Mouse (Mus musculus) thymus, adult 2 months (tissue): ENCODE data around the gene Rcan3.

ENCODE experiments used
- CTCF ChIP-seq: fragments of 200-500 bp; IDR thresholded peaks from 2 replicates; pipeline ENCODE4 v1.5.1; 2012; ENCODE audit warnings: mild to moderate bottlenecking, control low read depth, low read length, moderate library complexity, borderline replicate concordance; ENCODE audit not compliant: control insufficient read depth, poor library complexity, insufficient read depth; ENCODE audit errors: extremely low read depth
- POLR2A ChIP-seq: fragments of 200-500 bp; IDR thresholded peaks from 2 replicates; pipeline ENCODE4 v1.6.1; 2012; ENCODE audit warnings: mild to moderate bottlenecking, low read length, control low read depth, moderate library complexity; ENCODE audit not compliant: control insufficient read depth, poor library complexity, insufficient read depth; ENCODE audit errors: extremely low read depth

DNA sequence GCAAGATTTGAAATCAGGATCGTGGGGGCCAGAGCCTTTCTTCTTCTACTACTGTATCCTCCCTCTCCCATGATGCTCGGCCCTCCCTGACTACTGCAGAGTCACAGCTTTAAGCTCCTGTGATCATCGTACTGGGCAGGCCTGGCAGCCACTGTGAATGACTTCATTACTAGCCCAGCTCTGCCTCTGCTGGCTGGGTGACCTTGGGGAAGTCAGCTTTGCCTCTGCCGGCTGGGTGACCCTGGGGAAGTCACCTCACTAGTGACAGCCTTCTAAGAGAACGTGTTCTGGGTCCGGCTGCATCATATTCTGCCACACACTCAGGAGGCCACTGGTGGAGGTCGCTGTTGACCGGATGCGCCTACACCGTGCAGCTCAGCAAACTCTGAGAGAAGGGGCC is 44.2 kb upstream of the Rcan3 start:
- TF ChIP-seq CTCF (no peak), POLR2A (no peak)
